Mouse (Mus musculus) cortical plate, adult 2 months (tissue): Measurements from ENCODE around the gene Met.

Experiments
- CTCF ChIP-seq: fragments of 200-500 bp; IDR thresholded peaks from 2 replicates; pipeline ENCODE4 v1.5.1; 2011; ENCODE audit warnings: mild to moderate bottlenecking, control low read depth, low read length; ENCODE audit not compliant: insufficient read depth; ENCODE audit errors: extremely low read depth
- POLR2A ChIP-seq: fragments of 200-500 bp; IDR thresholded peaks from 2 replicates; pipeline ENCODE4 v1.6.1; 2011; ENCODE audit warnings: mild to moderate bottlenecking, low read length, control low read depth; ENCODE audit not compliant: insufficient read depth; ENCODE audit errors: extremely low read depth

DNA sequence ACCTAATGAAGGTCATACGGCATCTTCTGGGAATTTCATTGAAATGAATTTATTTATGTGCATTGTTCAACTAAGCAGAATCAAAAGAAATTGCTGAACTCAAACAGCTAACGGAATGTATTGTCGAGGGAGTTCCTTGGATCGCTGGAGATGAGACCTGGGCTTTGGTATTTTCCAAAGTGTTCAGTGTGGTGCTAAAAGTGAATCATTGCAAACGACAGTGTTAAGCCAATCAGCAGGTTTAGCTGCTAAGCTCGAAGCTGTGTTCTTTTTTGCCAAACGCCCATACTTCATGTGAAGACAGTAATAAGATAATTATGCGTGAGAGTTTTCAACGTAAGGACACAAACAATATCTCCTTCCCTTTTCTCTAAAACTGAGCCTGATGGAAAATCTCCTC is 82.7 kb downstream of the Met start:
- TF ChIP-seq CTCF (no peak), POLR2A (no peak)
